Mouse (Mus musculus): ENCODE data around the gene Fryl. TPM values are rescaled to one million over a fixed set of nuclear protein-coding genes. Genes with fewer than 3 reads are reported as not detected.
"Not testable (repeated sequence)": the region's sequence is repeated elsewhere in the genome, so short reads cannot be mapped to it uniquely, and the experiment has no call there.

The Fryl gene
- total RNA-seq, 2 experiments from 2014 or later: 635 to 1,411 TPM

- no peak for ATAC-seq (replicated peaks; ENCODE audit: low FRiP score, poor library complexity, severe bottlenecking)
Measured at GRCm38 (mm10) chr5:73056457-73056856, 200.0 kb downstream of the Fryl start.

GRCm38 (mm10) chr5:73053933-73054332, 202.5 kb downstream of the Fryl start:
- ATAC-seq (replicated peaks; ENCODE audit: low FRiP score, poor library complexity, severe bottlenecking): no peak

GRCm38 (mm10) chr5:73047651-73048245, 208.7 kb downstream of the Fryl start:
- ATAC-seq (replicated peaks; ENCODE audit: low FRiP score, poor library complexity, severe bottlenecking): no peak

GRCm38 (mm10) chr5:73044055-73044454, 212.4 kb downstream of the Fryl start:
- peak; percentile 67; the same call in 1 of the 2 replicates for ATAC-seq (replicated peaks; ENCODE audit: low FRiP score, poor library complexity, severe bottlenecking)

GRCm38 (mm10) chr5:73032481-73032880, 223.9 kb downstream of the Fryl start:
- ATAC-seq (replicated peaks; ENCODE audit: low FRiP score, poor library complexity, severe bottlenecking): no peak

- ATAC-seq (replicated peaks; ENCODE audit: low FRiP score, poor library complexity, severe bottlenecking): no peak
Measured at GRCm38 (mm10) chr5:73028646-73029045, 227.8 kb downstream of the Fryl start.

GRCm38 (mm10) chr5:73023801-73024200, 232.6 kb downstream of the Fryl start:
- no peak for ATAC-seq (replicated peaks; ENCODE audit: low FRiP score, poor library complexity, severe bottlenecking)

GRCm38 (mm10) chr5:73014745-73015144, 241.7 kb downstream of the Fryl start:
- ATAC-seq (replicated peaks; ENCODE audit: low FRiP score, poor library complexity, severe bottlenecking): no peak

GRCm38 (mm10) chr5:73013611-73014287, 242.7 kb downstream of the Fryl start:
- not testable (repeated sequence) for ATAC-seq (replicated peaks; ENCODE audit: low FRiP score, poor library complexity, severe bottlenecking)

- ATAC-seq (replicated peaks; ENCODE audit: low FRiP score, poor library complexity, severe bottlenecking): not testable (repeated sequence)
Measured at GRCm38 (mm10) chr5:73012884-73013610, 243.4 kb downstream of the Fryl start.

GRCm38 (mm10) chr5:73011806-73012205, 244.6 kb downstream of the Fryl start:
- not testable (repeated sequence) for ATAC-seq (replicated peaks; ENCODE audit: low FRiP score, poor library complexity, severe bottlenecking)

- peak; percentile 69 for ATAC-seq (replicated peaks; ENCODE audit: low FRiP score, poor library complexity, severe bottlenecking)
Measured at GRCm38 (mm10) chr5:73008230-73008629, 248.2 kb downstream of the Fryl start.

- no peak for ATAC-seq (replicated peaks; ENCODE audit: low FRiP score, poor library complexity, severe bottlenecking)
Measured at GRCm38 (mm10) chr5:73007582-73007959, 248.8 kb downstream of the Fryl start.

- ATAC-seq (replicated peaks; ENCODE audit: low FRiP score, poor library complexity, severe bottlenecking): no peak; the same call in 1 of the 2 replicates
Measured at GRCm38 (mm10) chr5:73006784-73007581, 249.4 kb downstream of the Fryl start, which contains the start of gene Slc10a4. TSS of gene Slc10a4 (plus strand) at chr5:73006883.

- no peak for ATAC-seq (replicated peaks; ENCODE audit: low FRiP score, poor library complexity, severe bottlenecking)
Measured at GRCm38 (mm10) chr5:73004046-73004445, 252.4 kb downstream of the Fryl start.

- ATAC-seq (replicated peaks; ENCODE audit: low FRiP score, poor library complexity, severe bottlenecking): not testable (repeated sequence)
Measured at GRCm38 (mm10) chr5:72998546-72998945, 257.9 kb downstream of the Fryl start.

GRCm38 (mm10) chr5:72995379-72995778, 261.0 kb downstream of the Fryl start:
- ATAC-seq (replicated peaks; ENCODE audit: low FRiP score, poor library complexity, severe bottlenecking): no peak

- no peak for ATAC-seq (replicated peaks; ENCODE audit: low FRiP score, poor library complexity, severe bottlenecking)
Measured at GRCm38 (mm10) chr5:72994928-72995327, 261.5 kb downstream of the Fryl start.

- ATAC-seq (replicated peaks; ENCODE audit: low FRiP score, poor library complexity, severe bottlenecking): no peak
Measured at GRCm38 (mm10) chr5:72994424-72994823, 262.0 kb downstream of the Fryl start.

GRCm38 (mm10) chr5:72992474-72992873, 263.9 kb downstream of the Fryl start:
- no peak for ATAC-seq (replicated peaks; ENCODE audit: low FRiP score, poor library complexity, severe bottlenecking)

All from erythroblast, adult 5-6 weeks (primary cell).